Mouse (Mus musculus) limb, embryonic 14.5 days (tissue): ENCODE measurements around the gene Adssl1. TPM values are rescaled to one million over a fixed set of nuclear protein-coding genes. Genes with fewer than 3 reads are reported as not detected.
A peak's percentile ranks its signal among the peaks of the same experiment; 100 is the strongest.

Experiments
- ATAC-seq: fragments of 200-750 bp; cut with Nextera tagmentation; 2 replicates; pipeline ENCODE4 v1.8.0; 2017; ENCODE audit warnings: low read depth, moderate number of reproducible peaks, moderate TSS enrichment; ENCODE audit not compliant: low FRiP score
- DNase-seq: peaks from one replicate; pipeline ENCODE4 v3.0.0-alpha.2; 2015; ENCODE audit warnings: low spot score
- H3K27ac ChIP-seq: fragments of 300-500 bp; sonication (generic); replicated peaks from 2 replicates; pipeline ENCODE4 v1.5.1; 2014; ENCODE audit warnings: low read depth, mild to moderate bottlenecking, low read length, moderate library complexity, mixed read lengths
- H3K27me3 ChIP-seq: fragments of 300-500 bp; sonication (generic); 2 replicates; pipeline ENCODE4 v1.6.1; 2014; ENCODE audit warnings: low read length, mixed read lengths; ENCODE audit not compliant: control insufficient read depth, insufficient read depth
- H3K36me3 ChIP-seq: fragments of 300-500 bp; sonication (generic); 2 replicates; pipeline ENCODE4 v1.6.1; 2014; ENCODE audit warnings: mild to moderate bottlenecking, low read length, moderate library complexity, mixed read lengths; ENCODE audit not compliant: control insufficient read depth, insufficient read depth
- H3K4me1 ChIP-seq: fragments of 300-500 bp; sonication (generic); 2 replicates; pipeline ENCODE4 v1.6.1; 2014; ENCODE audit warnings: antibody characterized with exemption, low read length, mixed read lengths; ENCODE audit not compliant: control insufficient read depth, insufficient read depth
- H3K4me2 ChIP-seq: fragments of 300-500 bp; sonication (generic); replicated peaks from 2 replicates; pipeline ENCODE4 v1.6.1; 2014; ENCODE audit warnings: low read depth, mild to moderate bottlenecking, low read length, moderate library complexity; ENCODE audit not compliant: severe bottlenecking
- H3K4me3 ChIP-seq: fragments of 300-500 bp; sonication (generic); replicated peaks from 2 replicates; pipeline ENCODE4 v1.5.1; 2014; ENCODE audit warnings: low read length
- H3K9ac ChIP-seq: fragments of 300-500 bp; sonication (generic); 2 replicates; pipeline ENCODE4 v1.6.1; 2014; ENCODE audit warnings: mild to moderate bottlenecking, low read depth, low read length, moderate library complexity; ENCODE audit not compliant: severe bottlenecking
- H3K9me3 ChIP-seq: fragments of 300-500 bp; sonication (generic); 2 replicates; pipeline ENCODE4 v1.6.1; 2016; ENCODE audit warnings: low read length; ENCODE audit not compliant: control insufficient read depth
- POLR2A ChIP-seq: fragments of 200-500 bp; IDR thresholded peaks from 2 replicates; pipeline ENCODE4 v1.8.0; 2012; ENCODE audit warnings: inconsistent platforms, mild to moderate bottlenecking, moderate library complexity, borderline replicate concordance; ENCODE audit not compliant: insufficient read depth, insufficient read length; ENCODE audit errors: extremely low read depth
- WGBS: fragments of 180-500 bp; shearing (Covaris S2); extraction: QIAGEN DNeasy Blood & Tissue Kit; methylation state at CpG from one replicate; pipeline ENCODE4 v1.1.7; 2014; 5-methylcytosine and 5-hydroxymethylcytosine counted together
- polyA plus RNA-seq, 2 experiments: library from polyadenylated mRNA; depleted of rRNA in 1 of 2; stranded (reverse) in 1 of 2; unstranded in 1 of 2; fragments of >200 nt; fragmentation: Nextera tagmentation in 1 of 2; extraction: Ambion mirVana in 1 of 2; gene quantifications; 2 replicates each; pipeline versions ENCODE4 v1.2.1 to v1.2.3; 2012 to 2014

The Adssl1 gene
- polyA plus RNA-seq, 2 experiments, result 15.0 to 18.9 TPM

DNA sequence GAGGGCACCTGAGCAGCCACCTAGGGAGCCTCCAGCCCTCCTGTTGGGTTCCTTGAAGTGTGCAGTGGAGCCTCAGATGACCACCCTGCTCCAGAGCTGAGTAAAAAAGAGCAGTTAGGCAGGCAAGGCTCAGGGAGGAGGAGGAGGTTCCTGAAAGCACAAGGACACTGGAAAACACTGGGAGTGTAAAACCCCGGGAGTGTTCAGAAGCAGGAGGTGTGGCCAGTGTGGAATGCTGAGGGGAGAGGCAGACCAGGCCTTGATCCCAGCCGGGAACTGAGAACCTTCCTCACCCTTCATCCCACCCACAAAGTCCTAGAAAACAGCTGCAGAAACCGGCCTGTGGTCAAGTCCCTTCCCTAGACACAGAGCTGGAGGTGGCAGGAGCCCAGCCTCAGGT is 43.1 kb upstream of the Adssl1 start:
- no peaks in the 10 kb centered on the region for H3K27me3 ChIP-seq
- H3K4me3 ChIP-seq, result no peak overlapping the region
- no peaks in the 10 kb centered on the region for H3K9me3 ChIP-seq
- peak overlapping the region; percentile 4; the same call in 1 of the 2 replicates for H3K9ac ChIP-seq
- no peak for DNase-seq
- H3K36me3 ChIP-seq, result no peaks in the 10 kb centered on the region
- H3K4me2 ChIP-seq, result no peak overlapping the region
- peak overlapping the region; percentile 40 for H3K27ac ChIP-seq
- TF ChIP-seq POLR2A, result no peak
- ATAC-seq, result peak; percentile 49; the same call in 1 of the 2 replicates
- peaks cover 24% of the 10 kb centered on the region for H3K4me1 ChIP-seq
- WGBS, result 0% methylated on average over 3 of the region's 3 CpGs

DNA sequence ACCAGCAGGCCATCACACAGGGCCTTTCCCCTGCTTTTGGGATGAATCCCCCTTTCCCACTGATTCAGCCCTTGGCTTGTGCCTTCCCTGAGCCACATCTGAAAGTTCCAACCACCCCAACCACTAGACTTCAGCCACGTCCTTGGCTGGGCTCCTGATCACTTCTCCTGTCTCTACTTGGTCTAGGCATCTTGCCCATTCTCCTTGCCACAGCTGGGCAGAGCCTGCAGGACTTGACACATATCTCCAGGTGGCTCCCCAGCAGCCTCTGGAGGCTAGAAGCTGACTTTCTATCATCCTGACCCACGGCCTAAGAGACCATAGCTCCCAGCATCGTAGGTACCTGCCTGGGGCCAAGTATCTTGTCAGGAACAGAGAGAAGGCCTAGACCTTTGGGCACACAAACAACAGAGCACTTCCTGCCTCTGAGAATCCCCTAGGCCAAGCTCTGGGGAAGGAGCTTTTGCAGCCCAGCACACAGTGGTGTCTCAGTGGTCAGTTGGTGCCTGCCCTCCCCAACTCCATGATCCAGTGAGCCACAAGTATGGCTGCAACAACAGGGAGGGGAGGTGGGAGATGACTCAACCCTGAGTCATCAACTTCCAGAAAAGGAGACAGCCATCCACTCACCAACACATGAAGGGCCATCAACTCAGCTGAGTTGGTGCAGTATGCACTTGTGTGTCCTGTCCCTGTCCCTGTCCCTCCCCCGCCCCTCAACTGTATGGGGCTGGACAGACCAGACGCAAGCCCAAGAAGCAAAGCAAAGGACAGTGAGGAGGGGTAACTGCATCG is 41.4 kb upstream of the Adssl1 start:
- ATAC-seq (no peak), DNase-seq (no peak)
- Histone ChIP-seq H3K9me3 (no peaks in the 10 kb centered on the region), H3K4me3 (no peak overlapping the region), H3K9ac (no peak overlapping the region), H3K36me3 (no peaks in the 10 kb centered on the region), H3K4me1 (peaks cover 24% of the 10 kb centered on the region), H3K27ac (no peak overlapping the region), H3K4me2 (no peak overlapping the region), H3K27me3 (no peaks in the 10 kb centered on the region)
- 68% methylated on average over 6 of the region's 6 CpGs for WGBS
- no peak for TF ChIP-seq POLR2A

DNA sequence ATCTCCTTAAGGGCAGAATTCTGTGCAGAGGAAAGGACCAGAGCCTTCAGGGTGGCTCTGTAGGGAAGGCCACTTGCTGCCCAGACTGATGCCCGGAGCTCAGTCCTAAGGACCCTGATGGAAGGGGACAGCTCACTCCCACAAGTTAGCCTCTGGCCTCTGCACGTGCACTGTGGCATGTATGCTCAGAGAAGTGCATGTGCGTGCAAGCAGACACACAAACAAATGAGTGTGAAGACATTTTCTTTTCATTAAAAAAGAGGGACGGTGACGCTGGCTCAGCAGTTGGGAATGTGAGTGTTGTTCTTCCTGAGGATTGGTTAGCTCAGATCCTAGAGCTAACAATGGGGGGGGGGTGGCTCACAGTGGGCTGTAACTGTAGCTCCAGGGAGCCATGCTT is 40.4 kb upstream of the Adssl1 start:
- ATAC-seq (no peak; the same call in 1 of the 2 replicates), DNase-seq (no peak)
- 58% methylated on average over 5 of the region's 5 CpGs for WGBS
- no peak overlapping the region for H3K27ac ChIP-seq
- no peak overlapping the region for H3K9ac ChIP-seq
- H3K4me2 ChIP-seq, result no peak overlapping the region
- no peaks in the 10 kb centered on the region for H3K27me3 ChIP-seq
- H3K4me3 ChIP-seq, result no peak overlapping the region
- no peaks in the 10 kb centered on the region for H3K9me3 ChIP-seq
- TF ChIP-seq POLR2A, result no peak
- H3K36me3 ChIP-seq, result no peaks in the 10 kb centered on the region
- peaks cover 24% of the 10 kb centered on the region for H3K4me1 ChIP-seq

DNA sequence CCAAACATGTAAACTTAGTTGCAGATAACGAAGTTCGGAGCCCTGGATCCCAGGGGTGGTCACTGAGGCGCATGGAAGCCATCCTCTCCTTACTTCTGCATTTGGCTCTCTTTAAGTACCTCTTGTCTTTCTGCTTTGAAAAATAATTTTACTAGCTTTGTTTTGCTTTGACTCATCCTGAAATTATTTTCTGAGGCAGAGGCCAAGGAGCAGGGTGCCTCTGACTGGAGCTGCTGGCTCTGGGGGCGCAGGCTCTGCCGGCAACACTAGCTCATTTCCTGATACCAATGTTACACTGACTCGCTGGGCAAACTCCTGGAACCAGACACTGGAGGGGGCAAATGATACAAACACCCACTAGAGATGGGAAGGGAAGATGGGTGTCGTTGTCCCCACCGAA is 39.9 kb upstream of the Adssl1 start:
- Histone ChIP-seq H3K27ac (no peak overlapping the region), H3K27me3 (no peaks in the 10 kb centered on the region), H3K4me2 (no peak overlapping the region), H3K9ac (no peak overlapping the region), H3K4me1 (peaks cover 24% of the 10 kb centered on the region), H3K4me3 (no peak overlapping the region), H3K9me3 (no peaks in the 10 kb centered on the region), H3K36me3 (no peaks in the 10 kb centered on the region)
- WGBS, result 84% methylated on average over 8 of the region's 8 CpGs
- no peak for TF ChIP-seq POLR2A
- DNase-seq (no peak), ATAC-seq (no peak)

DNA sequence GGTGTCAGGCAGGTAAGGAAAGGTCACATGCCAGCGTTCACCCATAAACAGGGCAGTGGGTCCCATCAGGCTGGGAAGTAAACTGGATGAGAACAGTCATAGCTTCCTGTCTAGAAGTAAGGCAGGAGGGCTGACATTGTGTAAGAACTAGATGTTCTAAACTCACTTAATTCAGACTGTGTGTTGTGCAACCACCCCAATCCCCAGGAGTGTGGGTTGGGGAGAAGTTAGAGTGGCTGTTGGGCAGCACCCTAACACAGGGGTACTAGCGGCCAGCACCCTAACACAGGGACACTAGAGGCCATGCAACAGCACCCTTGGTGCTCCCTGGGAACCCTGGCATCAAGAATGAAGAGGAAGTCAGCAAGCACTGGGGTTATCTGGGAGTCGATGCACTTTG is 38.7 kb upstream of the Adssl1 start:
- H3K27me3 ChIP-seq, result no peaks in the 10 kb centered on the region
- H3K27ac ChIP-seq, result no peak overlapping the region
- DNase-seq, result no peak
- no peak for TF ChIP-seq POLR2A
- 78% methylated on average over 3 of the region's 3 CpGs for WGBS
- H3K36me3 ChIP-seq, result no peaks in the 10 kb centered on the region
- no peak overlapping the region for H3K4me2 ChIP-seq
- H3K4me1 ChIP-seq, result peaks cover 21% of the 10 kb centered on the region
- no peak overlapping the region for H3K4me3 ChIP-seq
- no peaks in the 10 kb centered on the region for H3K9me3 ChIP-seq
- H3K9ac ChIP-seq, result no peak overlapping the region
- no peak for ATAC-seq
